In genomic region chr10:94265656-94266542, GRCm38 (mm10) we compare ENCODE assay signal across 15 mouse cellular contexts. TPM values are rescaled to one million over a fixed set of nuclear protein-coding genes. Genes with fewer than 3 reads are reported as not detected.
DNase-seq lines count a peak whose midpoint lies in the region; ATAC-seq and TF ChIP-seq lines count a peak whose summit lies in the region.
"Had no signal": no experiment of that assay in that cellular context is flagged by ENCODE, and none has a peak within 500 bp of the region (broad histone marks: within the 10 kb centered on the region; RNA-seq: fewer than 3 reads in every experiment).

No protein-coding gene starts in this region.

- DNase-seq in lung, embryonic 14.5 days, result peak; percentile 34
- DNase-seq in lung, postnatal 14 days, result no peak
- DNase-seq in cerebellum, adult 11-12 months, result peak; percentile 21
- DNase-seq in cerebellum, postnatal 36 days, result peak; percentile 27 to 54
- DNase-seq in layer of hippocampus, adult 18-20 months (ENCODE audit: low spot score in 2 of 2), result no peak
- no peak for DNase-seq in urinary bladder, postnatal 14 days (ENCODE audit: low spot score)
- DNase-seq in spleen, adult 18-20 months, result no peak
- DNase-seq: heart, postnatal 4 days; thymus, postnatal 14 days had no signal

- no peak overlapping the region for H3K4me3 ChIP-seq in lung, embryonic 14.5 days (ENCODE audit: low read depth, low read length)
- H3K4me3 ChIP-seq in midbrain, embryonic 13.5 days (replicated peaks), result no peak overlapping the region
- H3K4me3 ChIP-seq: myocyte had no signal

- no peak for ATAC-seq in lung, embryonic 14.5 days (ENCODE audit: insufficient read depth)
- 0 out of 2 replicates have a peak, but pooled peaks have one; percentile 55 for ATAC-seq in midbrain, embryonic 13.5 days

- no peak overlapping the region for H3K4me2 ChIP-seq in lung, embryonic 14.5 days
- H3K4me2 ChIP-seq in midbrain, embryonic 13.5 days (replicated peaks), result no peak overlapping the region

- no peak overlapping the region for H3K27ac ChIP-seq in lung, embryonic 14.5 days (ENCODE audit: low read depth)
- 0 out of 2 replicates have a peak overlapping the region, but pooled peaks have one; percentile 41 for H3K27ac ChIP-seq in midbrain, embryonic 13.5 days
- H3K27ac ChIP-seq: kidney, postnatal 0 days had no signal

- WGBS in lung, embryonic 14.5 days, result 68% methylated on average over 17 of the region's 17 CpGs
- WGBS in midbrain, embryonic 13.5 days, result 58% methylated on average over 17 of the region's 17 CpGs

- no peaks in the 10 kb centered on the region for H3K9me3 ChIP-seq in lung, embryonic 14.5 days (ENCODE audit: low read depth, low read length)
- no peaks in the 10 kb centered on the region for H3K9me3 ChIP-seq in midbrain, embryonic 13.5 days

- no peaks in the 10 kb centered on the region for H3K27me3 ChIP-seq in lung, embryonic 14.5 days (ENCODE audit: insufficient read depth, low read length)
- H3K27me3 ChIP-seq in midbrain, embryonic 13.5 days, result no peaks in the 10 kb centered on the region

- no peaks in the 10 kb centered on the region for H3K36me3 ChIP-seq in lung, embryonic 14.5 days (ENCODE audit: insufficient read depth)
- H3K36me3 ChIP-seq in midbrain, embryonic 13.5 days, result no peaks in the 10 kb centered on the region

- H3K4me1 ChIP-seq in lung, embryonic 14.5 days (ENCODE audit: insufficient read depth), result no peaks in the 10 kb centered on the region
- peaks cover 8% of the 10 kb centered on the region; the same call in 1 of the 2 replicates for H3K4me1 ChIP-seq in midbrain, embryonic 13.5 days (replicated peaks)

- no peak overlapping the region for H3K9ac ChIP-seq in lung, embryonic 14.5 days
- no peak overlapping the region for H3K9ac ChIP-seq in midbrain, embryonic 13.5 days (replicated peaks)

- no peak for TF ChIP-seq CTCF in lung, embryonic 14.5 days (IDR thresholded peaks at IDR 0.05; ENCODE audit: low read depth)

RNA-seq across cellular contexts. Expression of gene Gm4792, which starts 32.6 kb away (rescaled TPM):
- not detected in 2 replicates for polyA plus RNA-seq in lung, embryonic 14.5 days (2014; fragmentation: Nextera tagmentation; extraction: Ambion mirVana)
- polyA plus RNA-seq in midbrain, embryonic 13.5 days (2015; fragmentation: Nextera tagmentation; extraction: Ambion mirVana), result 0.43 and 0.90 TPM in 2 replicates
- total RNA-seq in layer of hippocampus, adult 18-20 months (2021), result not detected
- total RNA-seq: ES-E14; heart, postnatal 4 days had no signal
- polyA plus RNA-seq: gonadal fat pad, adult 2 months; kidney, postnatal 0 days; limb, embryonic 11.5 days; myocyte had no signal

RNA-seq across cellular contexts. Expression of gene Tmcc3, which starts 45.9 kb away (rescaled TPM):
- 5.3 and 5.4 TPM in 2 replicates for polyA plus RNA-seq in lung, embryonic 14.5 days (2014; fragmentation: Nextera tagmentation; extraction: Ambion mirVana)
- polyA plus RNA-seq in midbrain, embryonic 13.5 days (2015; fragmentation: Nextera tagmentation; extraction: Ambion mirVana), result 6.1 and 6.6 TPM in 2 replicates
- total RNA-seq in layer of hippocampus, adult 18-20 months (2021), result 10 to 100 TPM; 52.9 to 56.6 TPM

Comparison
In these comparisons a context has a peak if more than half of its experiments do, and no peak if none do; other contexts are left out.
1. DNase-seq: peak in lung, embryonic 14.5 days (single experiment), cerebellum, adult 11-12 months (single experiment) and cerebellum, postnatal 36 days (2 of 2); none in lung, postnatal 14 days (single experiment), layer of hippocampus, adult 18-20 months (0 of 2), urinary bladder, postnatal 14 days (single experiment) and spleen, adult 18-20 months (0 of 2).